10 mouse cellular contexts compared by ENCODE assay signal in the genomic region with DNA sequence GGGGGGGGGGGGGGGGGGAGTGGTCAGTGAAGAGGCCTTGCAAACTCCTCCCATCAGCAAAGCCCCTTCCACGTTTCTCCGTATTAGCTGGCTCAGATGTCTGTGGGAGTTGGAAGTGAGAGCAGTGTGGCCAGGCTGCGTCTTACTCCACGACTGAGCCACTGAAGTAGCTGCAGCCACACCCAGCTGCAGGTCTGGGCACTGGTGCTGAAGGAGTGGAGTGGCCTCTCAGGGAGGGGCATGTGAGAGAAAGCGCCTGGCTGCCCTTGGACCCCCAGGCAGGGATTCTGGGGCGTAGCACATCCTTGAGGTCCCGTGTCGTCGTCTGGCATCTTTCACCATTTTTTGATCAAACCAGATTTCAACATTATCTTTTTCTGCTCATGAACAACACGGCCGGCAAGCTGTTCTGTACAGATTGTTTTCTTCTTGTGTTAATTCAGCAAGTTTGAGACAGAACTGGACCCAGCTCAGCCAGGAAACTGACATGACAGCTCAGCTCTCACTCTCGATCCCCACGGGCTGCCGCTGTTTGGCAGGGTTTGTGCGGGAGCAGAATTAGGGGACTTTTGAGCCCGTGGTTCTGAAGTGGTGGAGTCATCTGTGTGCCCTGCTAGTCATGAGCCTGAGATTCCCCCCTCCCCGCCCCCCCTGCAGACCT.
DNase-seq lines count a peak whose midpoint lies in the region; ATAC-seq and TF ChIP-seq lines count a peak whose summit lies in the region.
"Had no signal": no experiment of that assay in that cellular context is flagged by ENCODE, and none has a peak within 500 bp of the region (broad histone marks: within the 10 kb centered on the region; RNA-seq: fewer than 3 reads in every experiment).

No protein-coding gene starts in this region.

- WGBS in heart, embryonic 10.5 days, result 75% methylated on average over 17 of the region's 17 CpGs
- WGBS in hindbrain, embryonic 16.5 days, result 49% methylated on average over 17 of the region's 17 CpGs
- 33% methylated on average over 17 of the region's 17 CpGs for WGBS in small intestine, adult 2 months

- peak; percentile 97 for DNase-seq in heart, adult 11 months
- no peak for DNase-seq in heart, embryonic 10.5 days (ENCODE audit: low spot score)
- DNase-seq in right cerebral cortex, adult 18-20 months, result peak; percentile 45
- no peak for DNase-seq in right cerebral cortex, postnatal 36 days (ENCODE audit: low spot score in 2 of 2)
- no peak for DNase-seq in adrenal gland, postnatal 10 days
- no peak for DNase-seq in kidney, postnatal 14 days
- DNase-seq: kidney, adult 9 months had no signal

- H3K27me3 ChIP-seq in heart, embryonic 10.5 days (ENCODE audit: insufficient read depth, poor library complexity, severe bottlenecking), result no peaks in the 10 kb centered on the region
- no peaks in the 10 kb centered on the region for H3K27me3 ChIP-seq in hindbrain, embryonic 16.5 days (replicated peaks; ENCODE audit: control insufficient read depth, insufficient read depth, low read length)
- no peaks in the 10 kb centered on the region for H3K27me3 ChIP-seq in small intestine, adult 2 months (ENCODE audit: control insufficient read depth, insufficient read depth, low read length)

- H3K36me3 ChIP-seq in heart, embryonic 10.5 days, result 0 out of 2 replicates have a peak, but pooled peaks cover 3% of the 10 kb centered on the region
- H3K36me3 ChIP-seq in hindbrain, embryonic 16.5 days (ENCODE audit: control insufficient read depth, insufficient read depth, low read length), result no peaks in the 10 kb centered on the region
- H3K36me3 ChIP-seq in small intestine, adult 2 months (ENCODE audit: control insufficient read depth, insufficient read depth, low read length), result peaks cover 15% of the 10 kb centered on the region; the same call in 1 of the 2 replicates

- no peak for TF ChIP-seq CTCF in small intestine, adult 2 months (IDR thresholded peaks at IDR 0.05; ENCODE audit: extremely low read depth, insufficient read length, insufficient replicate concordance, low read depth, low read length)

- H3K27ac ChIP-seq in heart, embryonic 10.5 days, result no peak overlapping the region
- peak overlapping the region; percentile 72 for H3K27ac ChIP-seq in hindbrain, embryonic 16.5 days (ENCODE audit: low read depth, low read length)
- H3K27ac ChIP-seq in small intestine, adult 2 months (ENCODE audit: insufficient read depth, low read depth, low read length), result peak overlapping the region; percentile 68; the same call in 1 of the 2 replicates

- H3K4me2 ChIP-seq in hindbrain, embryonic 16.5 days (ENCODE audit: low read length), result peak overlapping the region; percentile 33

- 0 out of 2 replicates have a peak, but pooled peaks have one; percentile 28 for ATAC-seq in hindbrain, embryonic 16.5 days
- ATAC-seq: CD4-positive, CD25-positive, alpha-beta regulatory T cell, adult 4 months had no signal

- H3K4me1 ChIP-seq in heart, embryonic 10.5 days, result peaks cover 36% of the 10 kb centered on the region
- H3K4me1 ChIP-seq in hindbrain, embryonic 16.5 days (ENCODE audit: control insufficient read depth, insufficient read depth, low read depth, low read length), result peaks cover 25% of the 10 kb centered on the region
- H3K4me1 ChIP-seq in small intestine, adult 2 months (ENCODE audit: control insufficient read depth, insufficient read depth, insufficient read length, low read length), result peaks cover 30% of the 10 kb centered on the region

- H3K9ac ChIP-seq in hindbrain, embryonic 16.5 days (ENCODE audit: low read depth, low read length), result peak overlapping the region; percentile 38; the same call in 1 of the 2 replicates

- no peak overlapping the region for H3K4me3 ChIP-seq in heart, embryonic 10.5 days
- H3K4me3 ChIP-seq in hindbrain, embryonic 16.5 days (ENCODE audit: low read length), result no peak overlapping the region
- H3K4me3 ChIP-seq in small intestine, adult 2 months (ENCODE audit: low read depth, low read length), result no peak overlapping the region; the same call in 1 of the 2 replicates

- H3K9me3 ChIP-seq in heart, embryonic 10.5 days, result no peaks in the 10 kb centered on the region
- H3K9me3 ChIP-seq in hindbrain, embryonic 16.5 days (ENCODE audit: control insufficient read depth, low read length), result no peaks in the 10 kb centered on the region

- no peak for TF ChIP-seq POLR2A in small intestine, adult 2 months (IDR thresholded peaks at IDR 0.05; ENCODE audit: low read depth, low read length)

Comparison
In these comparisons a context has a peak if more than half of its experiments do, and no peak if none do; other contexts are left out.
1. DNase-seq: peak in heart, adult 11 months (single experiment) and right cerebral cortex, adult 18-20 months (single experiment); none in heart, embryonic 10.5 days (single experiment), right cerebral cortex, postnatal 36 days (0 of 2), adrenal gland, postnatal 10 days (single experiment) and kidney, postnatal 14 days (single experiment).